Mouse (Mus musculus) layer of hippocampus, adult 2 months (tissue): ENCODE data around the gene Rb1. TPM values are rescaled to one million over a fixed set of nuclear protein-coding genes. Genes with fewer than 3 reads are reported as not detected.

Experiments used
- DNase-seq, 2 experiments: peaks; one replicate each; pipeline ENCODE4 v3.0.0; 2022; ENCODE audit warnings: low spot score in 2 of 2
- H3K27ac ChIP-seq: fragments of 200-600 bp; 2 replicates; pipeline ENCODE4 v1.8.1; 2022
- H3K4me3 ChIP-seq: fragments of 200-600 bp; 2 replicates; pipeline ENCODE4 v1.8.1; 2022; ENCODE audit warnings: mild to moderate bottlenecking
- CTCF ChIP-seq: fragments of 200-600 bp; conservative IDR thresholded peaks from 2 replicates; pipeline ENCODE4 v1.8.1; 2022; ENCODE audit warnings: antibody characterized with exemption, mild to moderate bottlenecking, moderate library complexity
- total RNA-seq, 2 experiments: library from RNA; stranded (reverse); gene quantifications; 2 replicates each; pipeline ENCODE4 v1.2.3; 2021

Rb1 gene
- total RNA-seq, 2 experiments from 2014 or later = 32.0 to 40.5 TPM

DNA sequence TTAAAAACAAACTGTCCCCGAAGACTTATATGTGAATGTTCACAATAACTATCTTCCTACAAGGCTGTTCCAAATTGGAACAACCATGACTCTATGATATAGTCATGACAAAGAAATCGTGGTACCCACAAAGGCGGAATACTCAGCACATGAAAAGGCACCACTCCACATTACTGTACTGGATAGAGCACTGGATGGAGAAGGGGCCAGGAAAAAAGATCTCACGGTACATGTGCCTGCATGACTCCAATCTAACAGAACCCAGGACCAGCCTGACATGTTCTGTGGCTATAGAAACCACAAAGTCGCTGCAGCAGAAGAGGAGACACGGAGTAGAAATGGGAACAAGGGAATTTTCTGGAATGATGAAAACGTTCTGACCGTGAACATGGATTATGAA is 29.1 kb upstream of the Rb1 start:
- Histone ChIP-seq H3K4me3 (no peak overlapping the region), H3K27ac (no peak overlapping the region)
- DNase-seq = no peak
- TF ChIP-seq CTCF = no peak

GRCm38 (mm10) chr14:73351118-73351517 is 25.5 kb upstream of the Rb1 start:
- DNase-seq = no peak
- Histone ChIP-seq H3K27ac (no peak overlapping the region), H3K4me3 (no peak overlapping the region)
- TF ChIP-seq CTCF = no peak

DNA sequence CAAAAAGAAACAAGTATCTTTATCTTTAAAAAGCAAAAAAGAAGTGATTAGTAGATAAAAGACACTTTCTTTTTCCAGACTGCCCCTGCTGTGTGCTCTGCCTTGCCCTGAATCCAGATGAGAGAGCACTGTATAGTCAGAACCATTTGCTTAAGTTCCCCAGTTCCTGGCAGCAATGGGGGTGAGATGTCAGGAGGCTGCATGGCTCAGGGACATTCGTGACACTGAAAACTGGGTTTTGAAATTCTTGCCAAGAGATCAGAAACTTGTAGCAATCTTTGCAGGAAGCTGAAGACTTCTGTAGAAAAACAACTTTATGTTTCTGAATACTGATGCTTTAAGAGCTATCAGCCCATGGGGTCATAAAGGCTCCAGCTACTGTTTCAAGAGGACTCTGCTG is 24.4 kb upstream of the Rb1 start:
- no peak for TF ChIP-seq CTCF

GRCm38 (mm10) chr14:73349061-73349670 is 23.5 kb upstream of the Rb1 start:
- no peak for TF ChIP-seq CTCF
- Histone ChIP-seq H3K4me3 (no peak overlapping the region), H3K27ac (no peak overlapping the region)
- no peak for DNase-seq

More for the DNA sequence above, 24.4 kb upstream of the Rb1 start:
- no peak overlapping the region for H3K27ac ChIP-seq
- DNase-seq = no peak
- H3K4me3 ChIP-seq = no peak overlapping the region

GRCm38 (mm10) chr14:73347302-73347701 is 21.7 kb upstream of the Rb1 start:
- DNase-seq = no peak
- Histone ChIP-seq H3K27ac (no peak overlapping the region), H3K4me3 (no peak overlapping the region)
- TF ChIP-seq CTCF = no peak

DNA sequence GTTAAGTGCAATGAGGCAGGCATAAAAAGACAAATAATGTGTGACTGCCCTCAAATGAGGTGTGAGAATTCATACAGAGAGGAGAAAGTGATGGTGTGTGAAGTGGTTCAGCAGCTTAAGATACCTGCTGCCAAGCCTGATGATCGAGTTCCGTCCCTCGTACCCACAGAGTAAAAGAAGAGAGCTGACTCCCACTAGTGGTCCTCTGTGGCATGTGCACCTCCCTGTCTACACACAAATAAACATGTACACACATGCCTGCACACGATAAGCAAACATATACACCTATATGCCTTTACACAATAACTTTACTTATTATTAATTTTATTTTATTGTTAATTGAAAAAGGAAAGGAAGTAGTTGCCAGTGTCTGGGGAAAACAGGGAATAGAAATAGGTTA is 20.0 kb upstream of the Rb1 start:
- DNase-seq = no peak
- H3K27ac ChIP-seq = no peak overlapping the region
- no peak overlapping the region for H3K4me3 ChIP-seq
- peak; percentile 50 for TF ChIP-seq CTCF

DNA sequence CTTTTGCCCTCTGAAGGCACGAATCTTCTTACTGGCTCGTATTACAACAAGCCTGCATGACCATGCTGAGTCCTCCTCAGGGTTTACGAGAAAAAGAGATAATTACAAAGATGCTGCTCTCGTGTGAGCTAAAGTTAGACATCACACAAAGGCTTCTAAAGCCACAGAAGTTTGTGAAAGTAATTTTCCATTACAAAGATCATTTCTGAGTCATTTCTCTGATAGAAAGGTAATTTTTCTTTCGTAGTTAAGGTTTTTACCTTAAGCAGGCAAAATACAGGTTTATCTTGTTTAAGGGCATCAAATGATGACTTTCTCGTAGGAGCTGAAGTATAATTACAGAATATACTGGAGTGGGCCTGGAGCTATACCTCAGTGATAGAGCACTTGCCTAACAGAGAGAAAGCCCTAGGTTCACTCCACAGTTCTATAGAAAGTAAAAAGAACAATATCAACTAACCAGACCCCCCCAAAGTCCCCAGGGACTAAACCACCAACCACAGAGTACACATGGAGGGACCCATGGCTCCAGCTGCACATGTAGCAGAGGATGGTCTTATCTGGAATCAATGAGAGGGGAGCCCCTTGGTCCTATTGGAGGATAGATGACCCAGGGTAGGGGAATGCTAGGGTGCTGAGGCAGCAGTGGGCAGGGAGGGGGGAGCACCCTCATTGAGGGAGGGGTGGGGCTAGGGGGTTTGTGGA is 14.6 kb upstream of the Rb1 start:
- no peak for DNase-seq
- Histone ChIP-seq H3K27ac (no peak overlapping the region), H3K4me3 (no peak overlapping the region)
- no peak for TF ChIP-seq CTCF

GRCm38 (mm10) chr14:73339615-73340014 is 14.0 kb upstream of the Rb1 start:
- TF ChIP-seq CTCF = no peak
- no peak for DNase-seq
- Histone ChIP-seq H3K4me3 (no peak overlapping the region), H3K27ac (no peak overlapping the region)

- no peak for TF ChIP-seq CTCF
- H3K4me3 ChIP-seq = no peak overlapping the region
- H3K27ac ChIP-seq = peak overlapping the region; percentile 79
- no peak for DNase-seq
Observed at GRCm38 (mm10) chr14:73336316-73337080, 10.9 kb upstream of the Rb1 start.

DNA sequence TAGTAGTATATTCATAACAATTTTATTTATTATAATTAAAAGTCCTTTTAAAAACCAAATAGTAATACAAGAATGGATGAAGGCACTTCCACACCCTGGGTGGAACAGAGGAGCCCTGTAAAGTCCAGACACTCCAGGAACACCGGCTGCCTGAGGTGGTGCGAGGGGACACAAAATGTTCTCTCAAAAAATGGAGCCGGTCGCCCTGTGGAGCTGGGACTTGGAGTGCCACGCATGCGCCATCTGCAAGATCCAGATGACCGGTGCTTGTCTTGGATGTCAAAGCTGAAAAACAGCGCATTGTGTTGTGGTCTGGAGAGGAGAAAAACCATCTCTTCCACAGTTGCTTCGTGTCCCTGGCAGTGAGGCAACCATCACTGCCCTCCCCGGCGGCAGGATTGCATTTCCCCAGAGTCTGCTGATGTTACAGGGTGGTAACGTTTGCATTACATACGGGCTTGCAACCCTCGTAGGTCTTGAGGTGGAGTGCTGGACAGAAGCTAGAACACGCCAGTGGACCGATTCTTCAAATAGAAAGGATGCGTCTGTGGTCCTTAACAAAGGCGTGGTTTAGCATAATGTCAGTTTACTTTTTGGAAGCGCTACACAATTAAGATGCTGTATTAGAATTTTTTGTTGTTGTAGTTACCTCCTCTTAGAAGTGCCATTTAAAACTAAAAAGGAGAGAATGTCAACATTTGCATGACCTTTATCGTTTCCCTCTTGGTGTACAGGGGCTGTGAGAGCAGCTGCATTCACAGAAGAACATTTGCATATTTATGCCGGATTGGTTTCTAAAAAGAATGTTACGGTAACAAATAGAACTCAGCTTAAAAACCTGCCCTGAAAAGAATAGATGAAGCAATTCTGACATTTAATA is 9.5 kb upstream of the Rb1 start:
- TF ChIP-seq CTCF = no peak
- DNase-seq = peak in 1 of 2 experiments; percentile 26
- Histone ChIP-seq H3K27ac (peak overlapping the region; percentile 79), H3K4me3 (no peak overlapping the region; the same call in 1 of the 2 replicates)

DNA sequence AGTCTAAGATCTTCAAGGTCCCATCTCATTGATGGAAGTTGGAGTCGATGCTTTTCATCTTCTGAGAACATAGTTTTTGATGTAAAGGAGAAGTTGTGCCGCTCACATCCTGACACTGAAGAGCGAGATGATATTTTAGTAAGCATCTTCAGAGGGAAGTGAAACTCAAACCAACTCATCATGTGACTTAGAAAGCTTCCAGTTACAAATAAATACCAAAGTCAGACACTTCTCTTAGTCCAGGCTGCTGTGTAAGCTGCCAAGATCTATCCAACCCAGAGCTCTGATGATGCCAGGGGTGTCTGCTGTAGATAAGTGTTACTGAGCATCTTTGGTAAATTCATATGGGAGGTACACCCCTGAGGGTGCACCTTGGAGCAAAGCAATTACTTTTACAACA is 8.3 kb upstream of the Rb1 start:
- no peak for DNase-seq
- TF ChIP-seq CTCF = no peak
- no peak overlapping the region for H3K27ac ChIP-seq
- no peak overlapping the region for H3K4me3 ChIP-seq

GRCm38 (mm10) chr14:73331386-73331785 is 5.8 kb upstream of the Rb1 start:
- Histone ChIP-seq H3K4me3 (no peak overlapping the region), H3K27ac (no peak overlapping the region)
- TF ChIP-seq CTCF = no peak
- DNase-seq = no peak

- Histone ChIP-seq H3K27ac (no peak overlapping the region), H3K4me3 (no peak overlapping the region)
- DNase-seq = no peak
- no peak for TF ChIP-seq CTCF
Observed at GRCm38 (mm10) chr14:73329871-73330270, 4.2 kb upstream of the Rb1 start.
